Mouse (Mus musculus) adrenal gland, adult 2 months (tissue): ENCODE results near the gene Gatm. TPM values are rescaled to one million over a fixed set of nuclear protein-coding genes. Genes with fewer than 3 reads are reported as not detected.
A peak's percentile ranks its signal among the peaks of the same experiment; 100 is the strongest.

Experiments used
- DNase-seq: peaks from one replicate; pipeline ENCODE4 v3.0.0; 2021
- long read RNA-seq: library from polyadenylated mRNA; stranded (forward); transcript quantifications from one replicate; pipeline ENCODE4 v2.0.0, GENCODE M21; 2021
- polyA plus RNA-seq: library from polyadenylated mRNA; depleted of rRNA; stranded (reverse); fragments of >200 nt; gene quantifications from 2 replicates; pipeline ENCODE4 v1.2.3, GENCODE M21; 2012; rRNA removed
- total RNA-seq, 2 experiments: library from RNA; stranded (reverse); gene quantifications; 2 replicates each; pipeline ENCODE4 v1.2.3; 2021

The Gatm gene
- 1 to 10 TPM; 4.4 to 6.6 TPM for total RNA-seq
- 2.3 and 3.3 TPM in 2 replicates for polyA plus RNA-seq
- long read RNA-seq, partial matches to known transcripts: 1 of 3 reads
- long read RNA-seq, other reads (novel, unspliced or antisense): 0 of 3 reads

GRCm38 (mm10) chr2:122610746-122611653 lies at the start of gene Gatm:
TSS of gene Gatm (minus strand) at chr2:122611303.
- DNase-seq: peak; percentile 74

- no peak for DNase-seq
Measured at GRCm38 (mm10) chr2:122659825-122660224, 48.7 kb upstream of the Gatm start.

- DNase-seq: no peak
Measured at GRCm38 (mm10) chr2:122657707-122658524, 46.8 kb upstream of the Gatm start.

- no peak for DNase-seq
Measured at GRCm38 (mm10) chr2:122656767-122657166, 45.7 kb upstream of the Gatm start.

- peak; percentile 43 for DNase-seq
Measured at GRCm38 (mm10) chr2:122656052-122656451, 44.9 kb upstream of the Gatm start.

GRCm38 (mm10) chr2:122652096-122653084 lies 41.3 kb upstream of the Gatm start:
- peak; percentile 37 for DNase-seq

GRCm38 (mm10) chr2:122638673-122639072 lies 27.6 kb upstream of the Gatm start:
- DNase-seq: no peak

- no peak for DNase-seq
Measured at GRCm38 (mm10) chr2:122638029-122638428, 26.9 kb upstream of the Gatm start.

GRCm38 (mm10) chr2:122637526-122637997 lies 26.5 kb upstream of the Gatm start:
- DNase-seq: peak; percentile 78

- DNase-seq: no peak
Measured at GRCm38 (mm10) chr2:122636686-122637085, 25.6 kb upstream of the Gatm start, which contains the start of gene AA467197. TSS of gene AA467197 (plus strand) at chr2:122636986.

- peak; percentile 67 for DNase-seq
Measured at GRCm38 (mm10) chr2:122631226-122631801, 20.2 kb upstream of the Gatm start.

GRCm38 (mm10) chr2:122630465-122631225 lies 19.5 kb upstream of the Gatm start:
- DNase-seq: peak; percentile 92

- DNase-seq: no peak
Measured at GRCm38 (mm10) chr2:122629871-122630270, 18.8 kb upstream of the Gatm start.

- peak; percentile 83 for DNase-seq
Measured at GRCm38 (mm10) chr2:122628976-122629375, 17.9 kb upstream of the Gatm start.

GRCm38 (mm10) chr2:122625930-122626329 lies 14.8 kb upstream of the Gatm start:
- DNase-seq: no peak

- no peak for DNase-seq
Measured at GRCm38 (mm10) chr2:122621337-122622110, 10.4 kb upstream of the Gatm start.

GRCm38 (mm10) chr2:122618719-122619118 lies 7.6 kb upstream of the Gatm start:
- no peak for DNase-seq

GRCm38 (mm10) chr2:122617792-122618191 lies 6.7 kb upstream of the Gatm start:
- no peak for DNase-seq

- DNase-seq: no peak
Measured at GRCm38 (mm10) chr2:122616237-122616636, 5.1 kb upstream of the Gatm start.
